Mouse (Mus musculus) heart, postnatal 0 days (tissue): Measurements from ENCODE around the gene Hoxa5. TPM values are rescaled to one million over a fixed set of nuclear protein-coding genes. Genes with fewer than 3 reads are reported as not detected.
A peak's percentile ranks its signal among the peaks of the same experiment; 100 is the strongest.

Experiments used
- ATAC-seq: fragments of 200-750 bp; cut with Nextera tagmentation; 2 replicates; pipeline ENCODE4 v1.8.0; 2017; ENCODE audit warnings: low read depth, moderate number of reproducible peaks, moderate library complexity; ENCODE audit not compliant: insufficient read depth
- DNase-seq: peaks from one replicate; pipeline ENCODE4 v3.0.0-alpha.2; 2016; ENCODE audit warnings: low spot score
- H3K27ac ChIP-seq: fragments of 300-500 bp; sonication (generic); 2 replicates; pipeline ENCODE4 v1.5.1; 2014; ENCODE audit warnings: low read depth, mild to moderate bottlenecking
- H3K27me3 ChIP-seq: fragments of 300-500 bp; sonication (generic); 2 replicates; pipeline ENCODE4 v1.6.1; 2014; ENCODE audit warnings: low read length, mixed read lengths; ENCODE audit not compliant: control insufficient read depth, insufficient read depth
- H3K36me3 ChIP-seq: fragments of 300-500 bp; sonication (generic); replicated peaks from 2 replicates; pipeline ENCODE4 v1.6.1; 2014; ENCODE audit warnings: low read length, mixed read lengths; ENCODE audit not compliant: control insufficient read depth, insufficient read depth
- H3K4me1 ChIP-seq: fragments of 300-500 bp; sonication (generic); 2 replicates; pipeline ENCODE4 v1.6.1; 2014; ENCODE audit warnings: antibody characterized with exemption; ENCODE audit not compliant: control insufficient read depth, insufficient read depth
- H3K4me2 ChIP-seq: fragments of 300-500 bp; sonication (generic); 2 replicates; pipeline ENCODE4 v1.6.1; 2014; ENCODE audit warnings: low read depth, mild to moderate bottlenecking, low read length, moderate library complexity
- H3K4me3 ChIP-seq: fragments of 300-500 bp; sonication (generic); 2 replicates; pipeline ENCODE4 v1.5.1; 2014; ENCODE audit warnings: low read depth, low read length
- H3K9ac ChIP-seq: fragments of 300-500 bp; sonication (generic); replicated peaks from 2 replicates; pipeline ENCODE4 v1.6.1; 2014; ENCODE audit warnings: low read depth, low read length, mixed read lengths
- H3K9me3 ChIP-seq: fragments of 300-500 bp; sonication (generic); replicated peaks from 2 replicates; pipeline ENCODE4 v1.6.1; 2016; ENCODE audit warnings: low read length; ENCODE audit not compliant: control insufficient read depth
- CTCF ChIP-seq: IDR thresholded peaks from 2 replicates; pipeline ENCODE4 v1.5.1; 2016; ENCODE audit warnings: antibody characterized with exemption, control low read depth, low read depth
- EP300 ChIP-seq: IDR thresholded peaks from 2 replicates; pipeline ENCODE4 v1.6.1; 2016; ENCODE audit warnings: antibody characterized with exemption, low read depth
- WGBS: fragments of 180-500 bp; shearing (Covaris S2); extraction: QIAGEN DNeasy Blood & Tissue Kit; methylation state at CpG from one replicate; pipeline ENCODE4 v1.1.7; 2014; 5-methylcytosine and 5-hydroxymethylcytosine counted together
- polyA plus RNA-seq: library from polyadenylated mRNA; unstranded; fragments of >200 nt; fragmentation: Nextera tagmentation; extraction: Ambion mirVana; gene quantifications from 2 replicates; pipeline ENCODE4 v1.2.1, GENCODE M21; 2015
- total RNA-seq: library from RNA; depleted of rRNA; stranded (reverse); fragments of >200 nt; gene quantifications from 2 replicates; pipeline ENCODE4 v1.2.3, GENCODE M21; 2014; ENCODE audit warnings: low replicate concordance

Gene Hoxa5
- total and polyA plus RNA-seq, 2 experiments from 2014 or later, result 0.36 to 3.5 TPM

GRCm38 (mm10) chr6:52158276-52159051 lies 45.9 kb downstream of the Hoxa5 start, which contains the start of gene Hoxa1:
Gene Hoxa1, minus strand, starts transcription at chr6:52158317.
- WGBS, result under 1% methylated on average over 48 of the region's 55 CpGs
- Histone ChIP-seq H3K9me3 (no peaks in the 10 kb centered on the region), H3K9ac (peak within 1 kb of the TSS; percentile 43), H3K27me3 (peaks cover 100% of the 10 kb centered on the region), H3K4me1 (no peaks in the 10 kb centered on the region; the same call in 1 of the 2 replicates), H3K36me3 (no peaks in the 10 kb centered on the region), H3K4me3 (peak within 1 kb of the TSS; percentile 65), H3K27ac (peak within 1 kb of the TSS; percentile 69), H3K4me2 (peak within 1 kb of the TSS; percentile 91)
- DNase-seq (peak; percentile 54), ATAC-seq (peak; percentile 75)
- TF ChIP-seq EP300 (no peak), CTCF (no peak)

GRCm38 (mm10) chr6:52157466-52158275 lies 46.7 kb downstream of the Hoxa5 start:
- ATAC-seq (no peak), DNase-seq (no peak)
- WGBS, result 2% methylated on average over 32 of the region's 32 CpGs
- Histone ChIP-seq H3K4me3 (peak overlapping the region; percentile 65), H3K36me3 (no peaks in the 10 kb centered on the region), H3K9me3 (no peaks in the 10 kb centered on the region), H3K4me1 (no peaks in the 10 kb centered on the region; the same call in 1 of the 2 replicates), H3K27ac (no peak overlapping the region), H3K9ac (no peak overlapping the region), H3K4me2 (peak overlapping the region; percentile 91), H3K27me3 (peaks cover 100% of the 10 kb centered on the region)
- no peak for TF ChIP-seq EP300
- TF ChIP-seq CTCF, result no peak

- no peaks in the 10 kb centered on the region for H3K9me3 ChIP-seq
Measured at GRCm38 (mm10) chr6:52156551-52157200, 47.7 kb downstream of the Hoxa5 start.

GRCm38 (mm10) chr6:52155471-52155870 lies 48.9 kb downstream of the Hoxa5 start:
- peaks cover 100% of the 10 kb centered on the region for H3K27me3 ChIP-seq
- no peaks in the 10 kb centered on the region for H3K36me3 ChIP-seq
- H3K9me3 ChIP-seq, result no peaks in the 10 kb centered on the region
- H3K4me3 ChIP-seq, result no peak overlapping the region
- no peaks in the 10 kb centered on the region; the same call in 1 of the 2 replicates for H3K4me1 ChIP-seq
- ATAC-seq, result no peak
- DNase-seq, result no peak
- H3K4me2 ChIP-seq, result no peak overlapping the region
- no peak for TF ChIP-seq EP300
- TF ChIP-seq CTCF, result no peak
- no peak overlapping the region for H3K27ac ChIP-seq
- WGBS, result 59% methylated on average over 3 of the region's 3 CpGs
- no peak overlapping the region for H3K9ac ChIP-seq

More at GRCm38 (mm10) chr6:52156551-52157200, 47.7 kb downstream of the Hoxa5 start:
- Histone ChIP-seq H3K4me1 (no peaks in the 10 kb centered on the region; the same call in 1 of the 2 replicates), H3K4me3 (no peak overlapping the region), H3K36me3 (no peaks in the 10 kb centered on the region), H3K27ac (no peak overlapping the region), H3K9ac (no peak overlapping the region), H3K4me2 (no peak overlapping the region), H3K27me3 (peaks cover 100% of the 10 kb centered on the region)
- no peak for TF ChIP-seq EP300
- TF ChIP-seq CTCF, result no peak
- 11% methylated on average over 20 of the region's 20 CpGs for WGBS
- ATAC-seq, result no peak
- no peak for DNase-seq

GRCm38 (mm10) chr6:52154044-52154443 lies 50.3 kb downstream of the Hoxa5 start:
- H3K9me3 ChIP-seq, result no peaks in the 10 kb centered on the region
- no peak overlapping the region for H3K4me3 ChIP-seq
- peaks cover 99% of the 10 kb centered on the region for H3K27me3 ChIP-seq
- ATAC-seq (no peak), DNase-seq (no peak)
- H3K4me1 ChIP-seq, result no peaks in the 10 kb centered on the region; the same call in 1 of the 2 replicates
- H3K27ac ChIP-seq, result no peak overlapping the region
- TF ChIP-seq EP300 (no peak), CTCF (no peak)
- H3K9ac ChIP-seq, result no peak overlapping the region
- H3K4me2 ChIP-seq, result no peak overlapping the region
- WGBS, result 44% methylated on average over 5 of the region's 5 CpGs
- H3K36me3 ChIP-seq, result no peaks in the 10 kb centered on the region
